Mouse (Mus musculus): ENCODE data around the gene Gmfg.

The Gmfg gene

DNA sequence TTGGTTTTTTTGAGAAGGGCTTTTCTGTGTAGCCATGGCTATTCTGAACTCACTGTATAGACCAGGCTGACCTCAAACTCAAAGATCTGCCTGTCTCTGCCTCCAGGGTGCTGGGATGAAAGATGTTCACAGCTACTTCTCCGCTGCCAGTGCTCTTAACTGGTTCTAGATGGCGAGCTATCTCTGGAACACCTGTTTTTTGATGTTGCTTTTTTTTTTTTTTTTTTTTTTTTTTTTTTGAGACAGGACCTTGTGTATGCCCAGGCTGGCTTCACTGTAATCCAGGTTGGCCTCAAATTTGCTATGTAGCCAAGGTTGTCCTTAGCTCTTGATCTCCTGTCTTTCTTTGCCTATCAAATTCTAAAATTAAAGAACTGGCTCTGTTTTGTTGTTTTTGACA lies 1.5 kb downstream of the Gmfg start:
- no peak for DNase-seq

DNA sequence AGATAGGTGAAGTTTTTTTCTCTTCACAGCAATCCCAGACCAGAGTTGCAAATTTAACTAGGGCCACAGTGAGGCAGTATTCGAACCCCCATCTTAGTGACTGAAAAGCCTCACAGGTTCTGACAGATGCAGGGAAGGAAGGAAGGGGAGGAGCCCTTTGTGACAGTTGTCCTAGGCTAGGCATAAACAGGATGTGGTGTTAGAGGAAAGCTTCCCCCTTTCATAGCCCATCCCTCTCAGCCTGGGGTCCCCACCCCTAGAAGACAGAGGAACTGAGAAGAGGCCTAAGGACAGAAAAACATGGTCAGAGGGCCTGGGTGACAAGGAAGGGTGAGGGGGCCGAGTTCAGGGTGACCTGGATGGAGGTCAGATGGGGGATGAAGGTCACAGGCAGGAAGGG lies 3.5 kb downstream of the Gmfg start:
- peak; percentile 77 to 86 for DNase-seq

DNA sequence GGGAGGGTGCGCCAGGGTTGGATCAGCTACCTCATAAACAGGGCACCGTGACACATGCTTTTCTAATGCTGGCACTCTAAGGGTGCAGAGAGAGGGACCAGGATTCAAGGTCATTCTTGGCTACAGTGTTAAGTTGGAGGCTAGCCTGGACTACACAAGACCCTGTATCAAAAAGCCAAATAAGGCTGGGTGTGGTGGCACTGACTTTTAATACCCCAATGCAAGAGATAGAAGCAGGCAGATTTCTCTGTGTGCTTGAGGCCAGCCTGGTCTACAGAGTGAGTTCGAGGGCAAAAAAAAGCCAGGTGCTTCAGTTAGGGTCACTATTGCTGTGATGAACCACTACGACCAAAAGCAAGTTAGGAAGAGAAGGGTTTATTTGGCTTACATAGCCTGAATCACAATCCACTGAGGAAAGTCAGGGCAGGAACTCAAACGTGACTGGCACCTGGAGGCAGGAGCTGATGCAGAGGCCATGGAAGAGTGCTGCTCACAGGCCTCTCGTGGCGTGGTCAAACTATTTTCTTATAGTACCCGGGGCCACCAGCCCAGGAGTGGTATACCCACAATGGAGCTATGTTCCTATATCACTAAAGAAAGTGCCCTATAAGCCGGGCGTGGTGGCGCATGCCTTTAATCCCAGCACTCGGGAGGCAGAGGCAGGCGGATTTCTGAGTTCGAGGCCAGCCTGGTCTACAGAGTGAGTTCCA lies 4.7 kb downstream of the Gmfg start:
- DNase-seq: peak in 1 of 2 experiments; percentile 26

DNA sequence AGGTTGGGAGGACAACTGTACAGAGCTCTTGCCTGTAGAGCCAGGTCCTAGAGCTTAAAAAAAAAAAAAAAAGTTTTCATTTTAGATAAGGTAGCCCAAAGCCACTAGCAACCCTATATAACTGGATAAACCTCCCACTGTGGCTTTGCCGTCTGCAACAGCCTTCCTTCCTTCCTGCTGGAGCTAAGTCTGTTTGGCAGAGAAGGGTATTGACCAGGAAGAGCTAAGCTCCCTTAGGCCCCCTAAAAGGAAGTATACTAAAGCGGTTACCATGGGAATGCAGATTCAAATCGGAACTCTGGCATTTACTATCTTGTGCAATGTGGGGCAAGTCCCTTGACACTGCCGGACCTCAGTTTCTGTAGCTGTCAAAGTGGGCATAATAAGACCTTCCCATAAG lies 5.4 kb downstream of the Gmfg start:
- DNase-seq: no peak

DNA sequence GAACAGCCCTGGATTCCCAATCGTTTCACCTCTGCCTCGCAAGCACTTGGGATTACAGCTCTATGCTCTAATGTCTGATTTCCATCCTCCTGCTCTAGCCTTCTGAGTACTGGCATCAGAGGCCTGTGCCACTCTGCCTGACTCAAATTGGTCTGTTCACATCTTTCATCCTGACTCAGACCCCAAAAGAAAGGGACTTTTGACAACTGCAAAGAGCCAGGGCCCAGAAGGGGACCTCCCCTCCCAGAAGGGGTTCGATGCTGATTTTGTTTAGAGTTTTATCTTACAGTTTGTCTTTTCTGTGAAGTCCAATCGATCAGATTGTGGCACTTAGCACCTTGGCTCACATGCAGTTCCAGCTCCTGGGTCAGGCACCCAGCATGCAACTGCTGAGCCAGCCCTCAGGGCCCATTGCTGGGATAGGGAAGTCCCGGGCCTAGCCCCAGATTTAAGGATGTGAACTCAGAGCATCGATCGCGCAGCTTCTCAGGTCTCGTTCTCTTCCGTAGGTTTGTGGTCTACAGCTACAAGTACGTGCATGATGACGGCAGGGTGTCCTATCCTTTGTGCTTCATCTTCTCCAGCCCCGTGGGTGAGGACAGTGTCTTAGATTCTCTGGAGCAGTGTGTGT lies 7.2 kb downstream of the Gmfg start:
- no peak for DNase-seq

DNA sequence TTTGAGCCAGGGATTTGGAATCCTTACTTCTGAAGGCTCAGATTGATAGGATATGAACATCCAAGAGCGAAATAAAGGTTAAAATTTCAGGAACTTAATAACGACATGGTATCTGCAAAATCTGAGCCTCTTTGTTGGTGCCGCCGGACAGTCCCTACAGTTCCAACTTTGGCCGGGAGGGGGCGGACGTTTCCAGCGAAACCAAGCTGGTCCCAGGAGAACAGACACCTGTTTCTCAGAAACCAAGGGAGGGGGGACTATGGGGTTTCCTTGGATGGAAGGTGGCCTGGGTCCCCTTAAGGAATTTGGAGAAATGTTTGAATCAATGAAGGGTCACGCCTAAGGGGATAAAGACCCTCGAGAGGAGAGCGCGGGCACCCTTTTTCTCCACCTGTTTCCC lies 9.2 kb downstream of the Gmfg start:
- peak; percentile 79 to 86 for DNase-seq

DNA sequence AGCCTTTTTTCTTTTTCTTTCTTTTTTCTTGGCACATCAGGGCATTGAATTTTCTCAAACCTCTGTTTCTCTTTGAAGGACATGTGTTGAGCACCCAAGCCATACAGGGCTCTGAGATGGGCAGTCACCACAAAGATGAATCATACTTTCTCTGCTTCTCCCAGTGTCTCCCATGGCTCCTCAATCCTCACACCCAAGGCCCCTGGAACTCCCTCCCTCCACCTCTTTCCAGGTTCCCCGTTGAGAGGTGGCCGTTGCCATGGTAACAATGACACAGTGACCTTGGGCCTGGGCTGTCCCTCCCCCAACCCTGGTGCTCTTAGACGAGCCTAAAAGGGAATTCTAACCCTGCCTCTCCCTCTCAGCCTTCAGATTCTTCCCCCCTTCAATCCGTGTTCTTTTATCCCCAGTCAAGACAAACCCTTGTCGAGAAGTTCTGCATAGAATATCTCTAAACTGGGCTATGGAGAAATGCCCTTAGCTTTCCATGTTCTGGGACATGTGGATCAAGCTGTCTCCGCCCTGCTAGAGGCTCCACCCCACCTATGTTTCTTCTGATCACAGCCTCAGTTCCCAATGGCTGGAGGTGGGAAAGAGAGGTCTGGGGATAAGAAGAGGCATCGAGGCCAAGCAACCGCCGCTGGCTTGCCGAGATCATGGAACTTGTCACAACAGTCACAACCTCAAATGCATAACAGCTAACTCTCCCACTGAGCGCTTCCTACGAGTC lies 10.0 kb downstream of the Gmfg start:
- DNase-seq: peak in 1 of 2 experiments; percentile 31

DNA sequence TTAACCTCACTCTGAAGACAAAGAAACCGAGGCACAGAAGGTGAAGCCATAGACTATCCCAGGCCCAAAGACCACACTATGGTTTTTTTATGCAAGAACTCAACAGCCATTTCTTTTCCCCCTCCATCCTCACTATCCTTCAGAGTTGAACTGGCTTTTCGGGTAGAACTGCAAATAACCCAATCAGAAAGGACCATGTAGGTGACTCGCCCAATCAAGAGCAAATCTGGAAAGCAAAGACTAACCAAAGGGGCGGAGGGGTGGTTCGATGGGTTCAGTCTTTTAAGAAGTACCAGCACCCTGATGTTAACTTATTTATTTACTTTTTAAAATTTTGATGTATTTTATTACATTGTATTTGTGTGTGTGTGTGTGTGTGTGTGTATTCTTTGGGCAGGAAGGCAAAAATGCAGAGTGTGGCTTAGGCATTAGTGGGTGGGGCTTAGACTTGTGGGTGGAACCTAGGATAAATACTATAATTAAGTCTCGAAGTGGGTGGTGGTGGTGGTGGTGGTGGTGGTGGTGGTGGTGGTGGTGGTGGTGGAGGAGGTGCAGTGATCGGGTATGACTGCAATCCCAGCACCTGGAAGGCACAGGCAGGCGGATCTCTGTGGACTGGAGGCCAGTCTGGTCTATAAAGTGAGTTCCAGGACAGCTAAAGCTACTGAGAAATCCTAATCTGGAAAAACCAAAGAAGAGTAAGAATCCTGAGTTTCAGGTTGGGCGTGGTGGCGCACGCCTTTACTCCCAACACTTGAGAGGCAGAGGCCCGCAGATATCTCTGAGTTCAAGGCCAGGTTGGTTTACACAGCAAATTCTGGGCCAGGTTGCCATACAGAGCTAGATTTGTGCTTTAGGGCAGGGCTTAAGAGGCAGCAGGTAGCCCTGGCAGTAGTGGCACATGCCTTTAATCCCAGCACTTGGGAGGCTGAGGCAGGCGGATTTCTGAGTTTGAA lies 10.9 kb downstream of the Gmfg start:
- no peak for DNase-seq

DNA sequence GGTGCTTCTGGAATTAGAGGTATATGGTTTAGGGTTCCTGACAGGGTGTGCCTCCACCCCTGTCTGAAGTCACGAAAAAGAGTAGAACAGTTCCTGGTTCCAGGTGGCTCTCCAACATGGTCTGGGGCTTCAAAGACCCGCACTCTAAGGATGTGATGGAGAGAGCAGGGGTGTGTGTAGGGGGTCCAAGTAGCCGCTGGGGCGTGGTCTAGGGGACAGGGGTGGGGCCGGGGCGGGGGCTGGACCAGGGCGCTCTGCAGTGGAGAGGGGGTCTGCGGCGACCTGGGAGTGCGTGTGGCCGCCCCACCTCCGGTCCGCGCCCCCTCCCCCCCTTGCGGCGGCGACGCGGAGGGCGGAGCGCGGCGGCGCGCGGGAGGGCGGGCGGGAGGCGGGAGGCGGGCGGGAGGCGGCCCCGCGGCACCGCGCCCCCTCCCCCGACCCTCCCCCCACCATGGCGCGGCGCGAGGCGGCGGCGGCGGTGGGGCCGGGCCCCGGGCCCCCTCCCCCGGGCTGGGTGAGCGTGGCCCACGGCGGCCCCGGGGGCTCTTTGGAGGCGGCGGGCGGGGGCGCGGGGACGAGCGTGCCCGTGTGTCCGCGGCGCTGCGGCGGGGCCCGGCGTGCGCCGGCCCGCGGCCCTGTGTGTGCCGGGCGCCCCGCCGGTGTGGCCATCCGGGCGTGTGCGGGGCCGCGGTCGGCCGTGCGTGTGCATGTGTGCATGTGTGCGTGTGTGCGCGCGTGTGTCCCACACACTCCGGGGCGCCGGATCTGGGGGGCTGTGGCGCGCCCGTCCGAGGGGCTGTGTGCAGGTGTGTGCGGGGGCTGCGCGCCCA lies 14.5 kb downstream of the Gmfg start, which contains the start of gene Lrfn1:
Gene Lrfn1, plus strand, starts transcription at position 450 of the 830 bp plus-strand sequence.
- DNase-seq: peak in 1 of 2 experiments; percentile 49

DNA sequence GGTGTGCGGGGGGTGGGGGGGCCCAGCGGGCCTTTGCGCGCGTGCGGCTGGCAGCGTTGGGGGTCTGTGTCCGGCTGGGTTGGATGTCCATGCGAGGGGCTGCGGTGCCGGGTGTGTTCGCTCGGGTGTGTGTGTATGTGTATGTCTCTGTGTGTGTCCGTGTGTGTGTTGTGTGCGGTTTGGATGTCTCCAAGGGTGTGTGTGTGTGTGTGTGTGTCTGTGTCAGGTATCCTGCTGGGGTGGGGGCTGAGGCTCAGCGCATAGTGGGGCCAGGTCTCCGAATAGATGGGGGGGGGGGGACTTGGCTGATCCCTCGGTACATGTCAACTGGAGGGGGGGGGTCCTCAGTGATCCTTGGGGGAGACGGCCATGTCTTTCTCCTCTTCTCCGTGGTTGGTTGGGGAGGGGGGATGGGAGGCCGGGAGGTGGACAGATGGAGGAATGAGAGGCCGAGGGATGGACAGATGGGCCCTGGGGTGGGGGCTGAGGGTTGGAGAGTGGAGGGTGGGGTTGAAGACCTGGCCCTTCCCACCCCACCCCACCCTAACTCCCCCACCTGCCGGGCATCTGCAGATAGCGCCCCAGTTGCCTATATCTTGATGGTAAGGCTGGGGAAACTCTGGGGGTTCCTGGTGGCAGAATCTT lies 15.2 kb downstream of the Gmfg start:
- no peak for DNase-seq

DNA sequence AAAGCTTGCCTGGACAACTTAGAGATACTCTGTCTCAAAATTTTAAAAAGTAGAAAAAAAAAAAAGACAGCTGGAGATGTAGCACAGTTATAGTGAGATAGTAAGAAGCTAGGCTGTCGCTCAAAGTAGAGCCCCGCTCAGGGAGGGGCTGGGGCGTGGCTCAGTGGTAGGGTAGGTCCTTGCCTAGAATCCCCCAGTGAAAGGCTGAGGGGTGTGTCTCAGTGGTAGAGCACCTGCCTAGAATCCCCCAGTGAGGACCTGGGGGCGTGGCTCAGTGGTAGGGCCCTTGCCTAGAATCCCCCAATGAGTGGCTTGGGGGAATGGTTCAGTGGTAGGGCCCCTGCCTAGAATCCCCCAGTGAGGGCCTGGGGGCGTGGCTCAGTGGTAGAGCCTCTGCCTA lies 23.1 kb downstream of the Gmfg start:
- no peak for DNase-seq

DNA sequence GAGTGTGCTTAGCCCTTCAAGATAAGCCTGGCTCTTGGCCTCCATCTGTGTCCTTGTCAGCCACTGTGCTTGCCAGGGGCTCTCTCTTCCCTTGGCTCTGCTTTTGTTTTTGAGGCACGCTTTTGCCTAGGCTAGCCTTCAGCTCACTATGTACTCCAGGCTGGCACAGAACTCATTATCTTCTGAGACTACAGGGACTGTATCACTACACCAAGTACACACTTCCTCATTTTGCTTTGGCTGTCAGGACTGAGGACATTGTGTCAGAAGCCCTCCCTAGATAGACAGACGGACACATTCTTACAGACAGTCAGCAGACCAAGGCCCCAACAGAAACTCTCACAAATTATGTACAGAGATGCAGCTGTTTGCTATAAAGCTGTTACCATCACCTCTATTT lies 25.5 kb downstream of the Gmfg start:
- no peak for DNase-seq

DNA sequence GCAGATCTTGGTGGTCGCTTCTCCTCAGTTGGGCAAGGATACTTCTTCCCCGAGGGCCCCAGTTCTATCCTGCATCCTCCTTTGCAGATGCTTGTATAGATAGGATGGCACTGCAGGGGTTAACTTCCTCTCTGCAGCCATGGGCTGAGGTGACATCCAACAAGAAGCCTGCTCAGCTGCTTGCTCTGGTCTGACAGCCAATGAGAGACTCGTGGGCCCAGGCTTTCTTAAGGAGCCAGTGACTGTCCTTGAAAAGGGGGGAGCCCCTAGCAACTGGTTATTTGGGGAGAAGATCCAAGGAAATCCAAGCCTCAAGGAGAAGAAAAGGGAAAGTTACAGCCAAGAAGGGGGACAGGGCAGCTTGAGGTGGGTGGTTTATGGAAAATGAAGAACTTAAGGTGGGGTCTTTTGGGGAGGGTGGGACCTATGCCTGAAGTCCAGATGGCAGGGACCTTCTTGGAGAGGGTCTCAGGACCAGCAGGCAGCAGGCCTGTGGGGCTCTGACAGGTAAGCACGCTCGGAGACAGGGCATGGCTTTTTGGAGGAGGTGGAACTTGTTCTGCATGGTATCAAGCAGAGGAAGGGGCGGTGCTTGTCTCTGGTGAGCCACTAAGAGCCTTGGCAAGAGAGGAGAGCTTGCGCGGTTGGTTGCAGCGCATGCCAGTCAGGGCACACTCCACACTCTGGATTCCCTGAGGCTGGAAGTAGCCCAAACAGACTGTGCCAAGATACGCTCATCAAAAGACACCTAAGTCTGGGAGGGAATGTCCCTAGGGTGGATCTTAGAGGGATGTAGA lies 27.4 kb downstream of the Gmfg start:
- no peak for DNase-seq

DNA sequence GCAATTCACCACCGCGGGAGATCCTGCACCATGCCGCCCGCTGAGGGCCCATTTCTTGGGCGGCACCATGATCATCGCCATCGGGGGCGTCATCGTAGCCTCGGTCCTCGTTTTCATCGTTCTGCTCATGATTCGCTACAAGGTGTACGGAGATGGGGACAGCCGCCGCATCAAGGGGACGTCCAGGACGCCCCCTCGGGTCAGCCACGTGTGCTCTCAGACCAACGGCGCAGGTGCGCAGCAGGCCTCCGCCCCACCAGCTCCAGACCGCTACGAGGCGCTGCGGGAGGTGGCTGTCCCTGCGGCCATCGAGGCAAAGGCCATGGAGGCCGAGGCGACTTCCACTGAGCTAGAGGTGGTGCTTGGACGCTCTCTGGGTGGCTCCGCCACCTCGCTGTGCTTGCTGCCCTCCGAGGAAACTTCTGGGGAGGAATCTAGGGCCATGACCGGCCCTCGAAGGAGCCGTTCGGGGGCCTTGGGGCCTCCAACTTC lies 29.5 kb downstream of the Gmfg start:
- DNase-seq: no peak

DNA sequence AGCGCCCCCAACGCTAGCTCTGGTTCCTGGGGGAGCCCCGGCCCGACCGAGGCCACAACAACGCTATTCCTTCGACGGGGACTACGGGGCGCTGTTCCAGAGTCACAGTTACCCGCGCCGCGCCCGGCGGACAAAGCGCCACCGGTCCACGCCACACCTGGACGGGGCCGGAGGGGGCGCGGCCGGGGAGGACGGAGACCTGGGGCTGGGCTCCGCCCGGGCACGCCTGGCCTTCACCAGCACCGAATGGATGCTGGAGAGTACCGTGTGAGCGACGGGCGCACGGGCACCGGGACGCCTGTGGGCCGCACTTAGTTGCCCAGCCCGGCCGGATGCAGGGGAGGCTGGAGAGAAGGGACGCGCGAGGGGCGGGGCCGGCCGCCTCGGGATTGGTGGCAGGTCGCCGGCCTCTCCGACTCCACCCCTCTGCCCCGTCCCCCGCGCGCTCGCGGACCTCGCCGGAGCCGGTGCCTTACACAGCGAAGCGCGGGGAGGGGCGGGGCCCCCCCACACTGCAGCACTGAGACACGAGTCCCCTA lies 30.0 kb downstream of the Gmfg start:
- peak in 1 of 2 experiments; percentile 37 for DNase-seq

DNA sequence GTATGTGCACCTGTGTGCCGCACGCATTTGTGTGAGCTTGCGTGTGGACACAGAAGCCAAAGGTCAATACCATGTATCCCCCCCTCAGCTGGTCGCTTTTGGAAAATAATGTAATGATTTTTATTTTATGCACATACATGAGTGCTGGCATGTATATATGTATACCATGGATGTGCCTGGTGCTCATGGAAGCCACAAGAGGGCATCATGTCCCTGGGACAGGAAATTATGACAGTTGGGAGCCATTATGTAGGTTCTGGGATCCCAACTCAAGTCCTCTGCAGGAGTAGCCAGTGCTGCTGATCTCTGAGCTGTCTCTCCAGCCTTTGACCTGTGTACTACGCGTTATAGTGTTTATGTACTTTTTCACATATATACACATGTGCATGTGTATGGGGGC lies 38.9 kb downstream of the Gmfg start:
- no peak for DNase-seq

DNA sequence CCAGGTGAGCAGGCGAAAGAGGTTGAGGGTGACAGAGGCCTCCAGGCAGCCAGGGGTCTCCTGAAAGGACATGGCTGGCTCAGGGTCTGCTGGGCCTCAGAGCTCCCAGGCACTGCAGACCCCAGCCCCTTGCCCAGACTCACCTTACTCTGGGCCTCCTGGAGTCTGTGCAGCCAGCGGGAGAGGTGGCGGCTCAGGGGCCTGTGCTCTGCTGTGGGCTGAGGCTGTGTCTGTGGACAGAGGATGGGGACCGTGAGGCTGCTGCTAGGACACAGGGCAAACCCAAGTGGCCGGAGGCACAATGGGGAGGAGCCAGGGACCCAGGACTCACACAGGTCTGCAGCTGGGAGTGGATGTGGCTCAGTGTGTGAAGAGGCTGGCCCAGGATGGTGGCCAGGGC lies 40.1 kb downstream of the Gmfg start:
- DNase-seq: no peak

DNA sequence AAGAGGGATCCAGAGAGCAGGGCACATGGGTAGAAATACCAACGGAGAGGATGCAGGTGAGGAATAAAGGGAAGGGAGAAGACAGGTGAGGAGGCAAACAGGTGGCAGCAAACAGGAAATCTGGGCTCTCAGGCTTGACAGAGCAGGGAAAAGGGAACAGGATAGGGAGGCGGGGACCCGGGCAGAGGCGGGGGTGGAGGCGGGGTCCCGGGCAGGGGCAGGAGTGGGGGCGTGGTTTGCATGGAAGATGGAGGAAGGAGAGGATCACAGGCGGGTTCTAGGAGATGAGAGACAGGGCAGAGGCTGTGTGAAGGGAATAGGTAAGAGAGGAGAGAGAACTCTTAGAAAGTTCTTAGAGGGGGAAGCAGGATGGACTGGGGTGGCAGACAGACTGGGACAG lies 41.6 kb downstream of the Gmfg start:
- DNase-seq: no peak

DNA sequence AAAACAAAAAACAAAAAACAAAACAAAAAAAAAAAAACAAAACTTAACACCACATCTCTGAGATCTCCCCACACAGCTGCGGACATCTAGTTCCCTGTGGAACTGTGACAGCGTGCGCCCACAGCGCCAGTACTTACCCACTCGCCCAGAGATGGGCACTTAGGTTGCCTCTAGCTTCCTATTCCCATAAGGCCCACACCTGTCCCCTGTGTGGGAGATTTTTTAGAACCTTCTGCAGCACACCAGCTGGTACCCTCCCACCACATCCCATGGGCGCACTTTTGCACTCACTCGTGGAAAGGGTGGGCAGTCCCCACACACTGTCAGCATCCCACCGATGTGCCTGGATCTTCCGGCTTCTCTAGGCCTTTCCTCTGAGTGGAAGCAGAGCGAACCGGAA lies 45.6 kb downstream of the Gmfg start:
- no peak for DNase-seq

DNA sequence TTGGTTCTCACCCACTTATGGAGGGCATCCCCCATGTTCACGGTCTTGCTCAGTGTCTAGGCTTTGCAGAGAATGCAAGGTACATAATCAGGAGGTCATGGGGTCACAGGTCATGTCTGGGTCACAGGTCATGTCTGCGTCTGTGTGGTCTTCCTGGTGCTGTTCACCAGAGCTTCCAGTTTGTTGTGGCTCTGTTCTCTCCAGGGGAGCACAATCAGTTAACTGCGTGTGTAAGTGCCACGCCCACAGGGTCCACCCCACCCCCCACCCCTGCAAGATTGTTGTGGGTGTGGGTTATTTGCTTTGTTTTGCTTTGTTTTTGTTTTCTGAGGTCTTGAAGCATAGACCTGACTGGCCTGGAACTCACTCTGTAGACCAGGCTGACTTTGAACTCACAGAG lies 46.9 kb downstream of the Gmfg start:
- DNase-seq: no peak
